Mouse (Mus musculus) intestine, embryonic 14.5 days (tissue): ENCODE measurements at regions not wholly inside any gene's neighbourhood (a gene's known extent, or its start where the extent isn't known, plus 50 kb on each side); places are given as distances from the start of the nearest gene placed in this dataset.

ENCODE experiments used
- ATAC-seq: fragments of 200-750 bp; cut with Nextera tagmentation; replicated peaks from 2 replicates; pipeline ENCODE4 v1.8.0; 2017; ENCODE audit warnings: low read depth, moderate number of reproducible peaks, moderate TSS enrichment, moderate library complexity; ENCODE audit not compliant: low FRiP score, low TSS enrichment
- DNase-seq: peaks from one replicate; pipeline ENCODE4 v3.0.0-alpha.2; 2018; ENCODE audit warnings: low spot score
- H3K27ac ChIP-seq: fragments of 300-500 bp; sonication (generic); 2 replicates; pipeline ENCODE4 v1.5.1; 2014; ENCODE audit warnings: low read depth, mild to moderate bottlenecking, control low read depth
- H3K27me3 ChIP-seq: fragments of 300-500 bp; sonication (generic); replicated peaks from 2 replicates; pipeline ENCODE4 v1.6.1; 2014; ENCODE audit warnings: low read length, control low read depth; ENCODE audit not compliant: control insufficient read depth, insufficient read depth
- H3K36me3 ChIP-seq: fragments of 300-500 bp; sonication (generic); 2 replicates; pipeline ENCODE4 v1.6.1; 2014; ENCODE audit warnings: low read length, control low read depth; ENCODE audit not compliant: control insufficient read depth, insufficient read depth
- H3K4me1 ChIP-seq: fragments of 300-500 bp; sonication (generic); replicated peaks from 2 replicates; pipeline ENCODE4 v1.6.1; 2014; ENCODE audit warnings: low read length, control low read depth, mixed read lengths; ENCODE audit not compliant: control insufficient read depth, insufficient read depth
- H3K4me2 ChIP-seq: fragments of 300-500 bp; sonication (generic); 2 replicates; pipeline ENCODE4 v1.6.1; 2014; ENCODE audit warnings: low read length
- H3K4me3 ChIP-seq: fragments of 300-500 bp; sonication (generic); 2 replicates; pipeline ENCODE4 v1.5.1; 2014; ENCODE audit warnings: low read depth, low read length, control low read depth, mixed read lengths
- H3K9ac ChIP-seq: fragments of 300-500 bp; sonication (generic); 2 replicates; pipeline ENCODE4 v1.6.1; 2014; ENCODE audit warnings: mild to moderate bottlenecking, low read length
- H3K9me3 ChIP-seq: fragments of 300-500 bp; sonication (generic); 2 replicates; pipeline ENCODE4 v1.6.1; 2016; ENCODE audit warnings: low read length, control low read depth; ENCODE audit not compliant: control insufficient read depth
- WGBS: fragments of 180-500 bp; shearing (Covaris S2); extraction: QIAGEN DNeasy Blood & Tissue Kit; methylation state at CpG from one replicate; pipeline ENCODE4 v1.1.7; 2014; 5-methylcytosine and 5-hydroxymethylcytosine counted together

DNA sequence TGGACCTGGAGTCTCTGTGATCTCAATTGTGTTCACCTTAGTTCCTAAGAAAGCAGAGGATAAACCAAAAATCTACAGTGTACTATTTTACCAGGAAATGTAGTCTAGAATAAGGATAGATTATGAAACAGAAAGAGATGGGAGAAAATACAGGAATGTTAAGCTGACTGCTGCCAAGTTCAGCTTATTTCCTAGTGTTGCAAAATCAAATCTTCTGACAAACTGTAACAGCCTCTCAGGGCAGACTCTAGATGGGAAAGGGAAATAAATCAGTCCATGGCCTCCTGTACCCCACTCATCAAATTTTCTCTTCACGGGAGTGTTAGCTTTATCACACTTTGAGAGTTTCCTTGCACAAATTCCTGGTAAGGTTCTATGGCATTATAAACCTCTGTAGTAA is 166.1 kb downstream of the Fzd1 start:
- Histone ChIP-seq H3K9me3 (peaks cover 5% of the 10 kb centered on the region; the same call in 1 of the 2 replicates), H3K27ac (no peak overlapping the region), H3K27me3 (no peaks in the 10 kb centered on the region), H3K9ac (no peak overlapping the region), H3K4me1 (no peaks in the 10 kb centered on the region; the same call in 1 of the 2 replicates), H3K4me2 (no peak overlapping the region), H3K4me3 (no peak overlapping the region), H3K36me3 (no peaks in the 10 kb centered on the region)
- ATAC-seq (no peak), DNase-seq (no peak)
- WGBS: 71% methylated on average over 1 of the region's 1 CpGs

DNA sequence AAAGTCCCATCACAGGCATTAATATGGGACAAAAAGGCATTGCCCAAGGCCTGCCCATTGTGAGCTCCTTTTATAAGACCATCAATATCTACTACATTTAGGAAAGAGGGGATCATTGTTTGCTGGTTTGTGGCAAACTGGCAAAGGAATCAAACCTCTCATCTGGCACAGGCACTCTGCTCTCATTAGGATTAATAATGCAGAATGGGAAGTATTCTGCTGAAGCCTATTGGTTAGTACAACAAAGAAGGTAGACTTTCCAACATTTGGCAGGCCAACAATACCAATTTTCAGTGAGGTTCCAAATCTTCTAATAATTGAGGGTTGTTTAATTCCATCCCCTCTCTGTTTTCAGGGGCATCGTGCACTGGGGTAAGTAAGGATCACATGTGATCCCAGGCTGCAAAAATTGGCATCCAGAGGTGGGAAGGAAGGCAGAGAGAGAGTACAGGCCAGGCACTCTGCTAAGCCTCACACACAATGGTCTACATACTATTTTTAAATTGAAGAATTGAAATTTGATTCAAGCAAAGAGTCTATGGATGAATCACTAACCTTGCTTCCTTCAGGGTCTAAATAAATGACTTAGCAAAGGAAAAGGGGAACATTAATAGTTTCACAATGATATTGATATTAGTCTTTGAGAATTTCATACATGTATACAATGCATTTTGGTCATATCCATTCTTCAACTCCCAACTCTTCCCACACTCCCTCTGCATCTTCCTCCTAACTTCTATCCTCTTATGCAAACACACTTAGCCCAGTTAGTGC is 174.9 kb downstream of the Fzd1 start:
- ATAC-seq (no peak), DNase-seq (no peak)
- H3K9ac ChIP-seq: no peak overlapping the region
- H3K4me2 ChIP-seq: no peak overlapping the region
- H3K27ac ChIP-seq: no peak overlapping the region
- H3K36me3 ChIP-seq: no peaks in the 10 kb centered on the region
- H3K4me3 ChIP-seq: no peak overlapping the region
- no peaks in the 10 kb centered on the region for H3K27me3 ChIP-seq
- 83% methylated on average over 1 of the region's 1 CpGs for WGBS
- H3K9me3 ChIP-seq: peaks cover 5% of the 10 kb centered on the region; the same call in 1 of the 2 replicates
- H3K4me1 ChIP-seq: no peaks in the 10 kb centered on the region

DNA sequence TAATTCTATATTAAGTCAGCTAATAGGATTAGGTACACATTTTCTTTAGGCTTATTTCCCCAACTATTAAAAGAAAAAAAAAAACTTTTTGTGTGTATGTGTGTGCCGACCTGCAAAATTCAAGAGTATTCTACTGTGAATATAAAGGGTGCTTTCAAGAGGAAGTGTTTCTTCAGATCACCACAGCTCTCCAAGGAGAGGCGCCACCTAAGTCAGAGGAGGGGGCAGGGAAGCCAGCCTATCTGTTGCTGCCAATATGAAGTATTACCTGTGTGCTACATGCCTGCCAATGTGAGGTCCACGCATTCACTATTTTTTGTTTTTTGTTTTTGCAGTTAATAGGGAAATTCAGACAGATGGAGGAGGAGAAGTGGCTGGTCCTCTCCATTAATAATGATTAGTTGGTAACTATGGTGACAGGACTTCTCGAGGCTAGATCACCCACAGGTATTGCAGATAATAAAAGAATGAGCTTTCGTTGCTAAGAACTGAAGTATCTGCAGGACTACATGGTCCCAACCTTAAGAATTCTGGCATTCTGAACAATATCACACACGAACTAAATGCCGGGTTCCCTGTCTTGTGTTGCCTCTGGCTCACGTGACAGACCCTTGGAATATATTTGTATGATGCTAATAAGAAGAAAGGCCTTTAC is 177.5 kb downstream of the Fzd1 start:
- Histone ChIP-seq H3K4me1 (no peaks in the 10 kb centered on the region), H3K36me3 (no peaks in the 10 kb centered on the region), H3K4me3 (no peak overlapping the region), H3K9me3 (no peaks in the 10 kb centered on the region), H3K27me3 (no peaks in the 10 kb centered on the region), H3K4me2 (no peak overlapping the region), H3K27ac (no peak overlapping the region), H3K9ac (no peak overlapping the region)
- no peak for DNase-seq
- WGBS: 75% methylated on average over 8 of the region's 8 CpGs
- no peak for ATAC-seq

GRCm38 (mm10) chr5:4578856-4579255 is 179.0 kb downstream of the Fzd1 start:
- Histone ChIP-seq H3K9me3 (no peaks in the 10 kb centered on the region), H3K27me3 (no peaks in the 10 kb centered on the region), H3K4me1 (no peaks in the 10 kb centered on the region), H3K9ac (no peak overlapping the region), H3K27ac (no peak overlapping the region), H3K4me3 (no peak overlapping the region), H3K36me3 (no peaks in the 10 kb centered on the region), H3K4me2 (no peak overlapping the region)
- WGBS: 71% methylated on average over 3 of the region's 3 CpGs
- DNase-seq: no peak
- ATAC-seq: no peak

- WGBS: 89% methylated on average over 6 of the region's 6 CpGs
Measured at GRCm38 (mm10) chr5:4577179-4577578, 180.7 kb downstream of the Fzd1 start.

DNA sequence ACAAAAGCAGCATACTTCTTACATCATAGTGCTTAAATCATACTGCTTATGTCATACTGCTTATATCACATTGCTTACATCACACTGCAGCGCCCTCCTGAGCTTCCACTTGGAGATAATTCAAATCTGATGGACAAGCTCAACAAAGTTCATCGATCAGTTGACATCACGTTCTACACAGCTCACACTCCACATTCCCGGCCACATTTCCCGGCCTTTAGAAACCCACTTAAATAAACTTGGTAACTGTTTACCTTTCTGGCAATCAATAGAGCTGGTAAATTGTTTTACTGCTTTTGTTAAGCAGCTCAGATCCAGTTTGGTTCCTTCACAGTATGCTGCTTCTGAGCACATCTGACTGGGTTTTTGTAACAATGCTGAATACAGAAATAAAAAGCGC is 194.0 kb downstream of the Fzd1 start:
- Histone ChIP-seq H3K9ac (no peak overlapping the region), H3K27ac (no peak overlapping the region), H3K4me1 (no peaks in the 10 kb centered on the region; the same call in 1 of the 2 replicates), H3K4me3 (no peak overlapping the region), H3K9me3 (no peaks in the 10 kb centered on the region), H3K27me3 (no peaks in the 10 kb centered on the region), H3K36me3 (no peaks in the 10 kb centered on the region), H3K4me2 (no peak overlapping the region)
- DNase-seq (no peak), ATAC-seq (no peak)
- WGBS: 35% methylated on average over 6 of the region's 6 CpGs

More at GRCm38 (mm10) chr5:4577179-4577578, 180.7 kb downstream of the Fzd1 start:
- Histone ChIP-seq H3K4me2 (no peak overlapping the region), H3K4me1 (no peaks in the 10 kb centered on the region), H3K9me3 (no peaks in the 10 kb centered on the region), H3K27ac (no peak overlapping the region), H3K27me3 (no peaks in the 10 kb centered on the region), H3K9ac (no peak overlapping the region), H3K4me3 (no peak overlapping the region), H3K36me3 (no peaks in the 10 kb centered on the region)
- DNase-seq: no peak
- no peak for ATAC-seq

GRCm38 (mm10) chr5:4561661-4562060 is 196.2 kb downstream of the Fzd1 start:
- H3K4me2 ChIP-seq: no peak overlapping the region
- WGBS: 42% methylated on average over 8 of the region's 8 CpGs
- H3K4me3 ChIP-seq: no peak overlapping the region
- H3K27ac ChIP-seq: no peak overlapping the region
- no peaks in the 10 kb centered on the region for H3K36me3 ChIP-seq
- no peaks in the 10 kb centered on the region for H3K9me3 ChIP-seq
- ATAC-seq: no peak
- H3K4me1 ChIP-seq: no peaks in the 10 kb centered on the region; the same call in 1 of the 2 replicates
- H3K9ac ChIP-seq: no peak overlapping the region
- no peaks in the 10 kb centered on the region for H3K27me3 ChIP-seq
- no peak for DNase-seq

DNA sequence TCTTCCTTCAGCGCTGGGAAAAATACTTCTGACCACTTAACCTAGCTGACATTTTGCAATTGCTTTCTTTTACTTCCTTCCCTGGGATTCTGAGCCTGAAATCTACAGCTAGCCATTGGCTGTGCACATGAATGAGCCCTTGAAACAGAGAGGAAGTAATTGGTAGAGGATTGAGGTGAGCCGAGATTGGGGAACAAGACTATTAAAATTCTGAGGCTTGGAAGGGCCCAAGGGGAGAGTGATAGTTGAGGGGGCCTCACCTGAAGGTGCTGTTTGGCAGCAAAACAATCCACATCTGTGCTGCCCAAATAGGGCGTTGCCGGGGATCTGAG is 196.7 kb downstream of the Fzd1 start:
- Histone ChIP-seq H3K4me2 (no peak overlapping the region), H3K4me1 (no peaks in the 10 kb centered on the region; the same call in 1 of the 2 replicates), H3K4me3 (no peak overlapping the region), H3K27ac (no peak overlapping the region), H3K9ac (no peak overlapping the region), H3K9me3 (no peaks in the 10 kb centered on the region), H3K36me3 (no peaks in the 10 kb centered on the region), H3K27me3 (no peaks in the 10 kb centered on the region)
- 44% methylated on average over 4 of the region's 4 CpGs for WGBS
- DNase-seq (no peak), ATAC-seq (no peak)
